Mouse (Mus musculus) midbrain, postnatal 0 days (tissue): ENCODE data around the gene Sdc4. TPM values are rescaled to one million over a fixed set of nuclear protein-coding genes. Genes with fewer than 3 reads are reported as not detected.

ENCODE experiments used
- ATAC-seq: fragments of 200-750 bp; cut with Nextera tagmentation; 2 replicates; pipeline ENCODE4 v1.8.0; 2017; ENCODE audit warnings: moderate number of reproducible peaks, mild to moderate bottlenecking, moderate TSS enrichment, moderate library complexity; ENCODE audit not compliant: low FRiP score
- DNase-seq: peaks from one replicate; pipeline ENCODE4 v3.0.0-alpha.2; 2015; ENCODE audit warnings: low spot score
- H3K27ac ChIP-seq: fragments of 300-500 bp; sonication (generic); 2 replicates; pipeline ENCODE4 v1.5.1; 2014; ENCODE audit warnings: low read depth, mild to moderate bottlenecking, low read length, mixed read lengths
- H3K27me3 ChIP-seq: fragments of 300-500 bp; sonication (generic); 2 replicates; pipeline ENCODE4 v1.6.1; 2014; ENCODE audit warnings: low read length, control low read depth, mixed read lengths; ENCODE audit not compliant: insufficient read depth
- H3K36me3 ChIP-seq: fragments of 300-500 bp; sonication (generic); 2 replicates; pipeline ENCODE4 v1.6.1; 2014; ENCODE audit warnings: low read length, control low read depth, mixed read lengths; ENCODE audit not compliant: insufficient read depth
- H3K4me1 ChIP-seq: fragments of 300-500 bp; sonication (generic); 2 replicates; pipeline ENCODE4 v1.6.1; 2014; ENCODE audit warnings: mild to moderate bottlenecking, control low read depth, antibody characterized with exemption, low read length, mixed read lengths; ENCODE audit not compliant: insufficient read depth
- H3K4me2 ChIP-seq: fragments of 300-500 bp; sonication (generic); 2 replicates; pipeline ENCODE4 v1.6.1; 2014; ENCODE audit warnings: low read depth, mild to moderate bottlenecking, low read length, mixed read lengths; ENCODE audit not compliant: poor library complexity, severe bottlenecking
- H3K4me3 ChIP-seq: fragments of 300-500 bp; sonication (generic); 2 replicates; pipeline ENCODE4 v1.5.1; 2014; ENCODE audit warnings: low read depth, mild to moderate bottlenecking, low read length, moderate library complexity
- H3K9ac ChIP-seq: fragments of 300-500 bp; sonication (generic); replicated peaks from 2 replicates; pipeline ENCODE4 v1.6.1; 2014; ENCODE audit warnings: mild to moderate bottlenecking, low read length, moderate library complexity, mixed read lengths; ENCODE audit not compliant: poor library complexity, severe bottlenecking
- H3K9me3 ChIP-seq: fragments of 300-500 bp; sonication (generic); 2 replicates; pipeline ENCODE4 v1.6.1; 2016; ENCODE audit warnings: low read length, control low read depth
- CTCF ChIP-seq: IDR thresholded peaks from 2 replicates; pipeline ENCODE4 v1.5.1; 2016; ENCODE audit warnings: antibody characterized with exemption, mild to moderate bottlenecking
- WGBS: fragments of 180-500 bp; shearing (Covaris S2); extraction: QIAGEN DNeasy Blood & Tissue Kit; methylation state at CpG from one replicate; pipeline ENCODE4 v1.1.7; 2014; 5-methylcytosine and 5-hydroxymethylcytosine counted together
- polyA plus RNA-seq: library from polyadenylated mRNA; unstranded; fragments of >200 nt; fragmentation: Nextera tagmentation; extraction: Ambion mirVana; gene quantifications from 2 replicates; pipeline ENCODE4 v1.2.1, GENCODE M21; 2015
- total RNA-seq: library from RNA; depleted of rRNA; stranded (reverse); fragments of >200 nt; gene quantifications from 2 replicates; pipeline ENCODE4 v1.2.3, GENCODE M21; 2014

The Sdc4 gene
- total and polyA plus RNA-seq, 2 experiments from 2014 or later = 19.3 to 20.3 TPM

GRCm38 (mm10) chr2:164432541-164433191 lies 11.0 kb downstream of the Sdc4 start:
- DNase-seq (no peak), ATAC-seq (no peak)
- Histone ChIP-seq H3K27ac (no peak overlapping the region), H3K27me3 (no peaks in the 10 kb centered on the region), H3K4me3 (no peak overlapping the region), H3K36me3 (no peaks in the 10 kb centered on the region), H3K4me2 (no peak overlapping the region), H3K4me1 (0 out of 2 replicates have a peak, but pooled peaks cover 3% of the 10 kb centered on the region), H3K9me3 (no peaks in the 10 kb centered on the region), H3K9ac (no peak overlapping the region)
- WGBS = 43% methylated on average over 22 of the region's 22 CpGs
- TF ChIP-seq CTCF = no peak

GRCm38 (mm10) chr2:164431676-164432465 lies 11.8 kb downstream of the Sdc4 start:
- no peaks in the 10 kb centered on the region for H3K9me3 ChIP-seq
- no peaks in the 10 kb centered on the region for H3K27me3 ChIP-seq
- H3K9ac ChIP-seq = no peak overlapping the region
- H3K4me3 ChIP-seq = no peak overlapping the region
- DNase-seq = no peak
- ATAC-seq = no peak
- WGBS = 68% methylated on average over 9 of the region's 9 CpGs
- TF ChIP-seq CTCF = no peak
- no peak overlapping the region for H3K4me2 ChIP-seq
- no peak overlapping the region for H3K27ac ChIP-seq
- no peaks in the 10 kb centered on the region for H3K36me3 ChIP-seq
- 0 out of 2 replicates have a peak, but pooled peaks cover 3% of the 10 kb centered on the region for H3K4me1 ChIP-seq

- DNase-seq (no peak), ATAC-seq (no peak)
- Histone ChIP-seq H3K4me1 (no peaks in the 10 kb centered on the region), H3K36me3 (no peaks in the 10 kb centered on the region), H3K27ac (no peak overlapping the region), H3K4me3 (no peak overlapping the region), H3K4me2 (no peak overlapping the region), H3K9ac (no peak overlapping the region), H3K27me3 (no peaks in the 10 kb centered on the region), H3K9me3 (no peaks in the 10 kb centered on the region)
- no peak; the same call in 1 of the 2 replicates for TF ChIP-seq CTCF
- WGBS = 32% methylated on average over 7 of the region's 7 CpGs
These were observed 13.0 kb downstream of the Sdc4 start for GRCm38 (mm10) chr2:164430697-164431096.

- no peak for DNase-seq
These were observed 13.6 kb downstream of the Sdc4 start for GRCm38 (mm10) chr2:164429881-164430615.

GRCm38 (mm10) chr2:164428451-164428850 lies 15.2 kb downstream of the Sdc4 start:
- ATAC-seq (no peak), DNase-seq (no peak)
- Histone ChIP-seq H3K4me1 (no peaks in the 10 kb centered on the region), H3K4me2 (no peak overlapping the region), H3K4me3 (no peak overlapping the region), H3K27me3 (no peaks in the 10 kb centered on the region), H3K36me3 (no peaks in the 10 kb centered on the region), H3K27ac (no peak overlapping the region), H3K9me3 (no peaks in the 10 kb centered on the region), H3K9ac (no peak overlapping the region)
- 42% methylated on average over 5 of the region's 5 CpGs for WGBS
- TF ChIP-seq CTCF = no peak

More at GRCm38 (mm10) chr2:164429881-164430615, 13.6 kb downstream of the Sdc4 start:
- Histone ChIP-seq H3K36me3 (no peaks in the 10 kb centered on the region), H3K27me3 (no peaks in the 10 kb centered on the region), H3K9ac (no peak overlapping the region), H3K27ac (no peak overlapping the region), H3K9me3 (no peaks in the 10 kb centered on the region), H3K4me3 (no peak overlapping the region), H3K4me1 (no peaks in the 10 kb centered on the region), H3K4me2 (no peak overlapping the region)
- TF ChIP-seq CTCF = no peak
- 53% methylated on average over 15 of the region's 15 CpGs for WGBS
- ATAC-seq = no peak
